Mouse (Mus musculus) cortical plate, adult 2 months (tissue): ENCODE measurements around the gene Tada3.

Experiments
- CTCF ChIP-seq: fragments of 200-500 bp; IDR thresholded peaks from 2 replicates; pipeline ENCODE4 v1.5.1; 2011; ENCODE audit warnings: mild to moderate bottlenecking, control low read depth, low read length; ENCODE audit not compliant: insufficient read depth; ENCODE audit errors: extremely low read depth
- POLR2A ChIP-seq: fragments of 200-500 bp; IDR thresholded peaks from 2 replicates; pipeline ENCODE4 v1.6.1; 2011; ENCODE audit warnings: mild to moderate bottlenecking, low read length, control low read depth; ENCODE audit not compliant: insufficient read depth; ENCODE audit errors: extremely low read depth

- TF ChIP-seq CTCF: no peak
- TF ChIP-seq POLR2A: no peak
Measured at GRCm38 (mm10) chr6:113406683-113407082, 29.0 kb upstream of the Tada3 start.
